Mouse (Mus musculus) small intestine, adult 2 months (tissue): ENCODE data around the gene Cdk2ap2.

ENCODE experiments used
- CTCF ChIP-seq: fragments of 200-500 bp; IDR thresholded peaks from 2 replicates; pipeline ENCODE4 v1.5.1; 2012; ENCODE audit warnings: low read depth, mild to moderate bottlenecking, control low read depth, inconsistent platforms, low read length, moderate library complexity, mixed read lengths; ENCODE audit not compliant: insufficient replicate concordance, insufficient read length; ENCODE audit errors: extremely low read depth
- POLR2A ChIP-seq: fragments of 200-500 bp; IDR thresholded peaks from 2 replicates; pipeline ENCODE4 v1.6.1; 2012; ENCODE audit warnings: low read depth, mild to moderate bottlenecking, control low read depth, inconsistent platforms, low read length, moderate library complexity

GRCm38 (mm10) chr19:4055216-4055946 is 41.6 kb upstream of the Cdk2ap2 start:
- TF ChIP-seq CTCF = no peak
- TF ChIP-seq POLR2A = no peak
